Mouse (Mus musculus) MEL (cell line): Measurements from ENCODE around the gene Naa38. TPM values are rescaled to one million over a fixed set of nuclear protein-coding genes. Genes with fewer than 3 reads are reported as not detected.

Experiments used
- DNase-seq: peaks from one replicate; pipeline ENCODE4 v3.0.0; 2011; ENCODE audit warnings: low read depth, low spot score
- H3K27ac ChIP-seq: 2 replicates; pipeline ENCODE4 v1.5.1; 2012; ENCODE audit warnings: low read depth, mild to moderate bottlenecking, control low read depth, low read length, moderate library complexity; ENCODE audit not compliant: control insufficient read depth
- H3K27me3 ChIP-seq, 2 experiments: fragments of 150-350 bp in 1 of 2; sonication (generic) in 1 of 2; 2 replicates each; pipeline ENCODE4 v1.6.1; 2012; ENCODE audit warnings: low read length in 2 of 2, mild to moderate bottlenecking in 2 of 2, improper control_type of control experiment in 1 of 2, moderate library complexity in 1 of 2; ENCODE audit not compliant: insufficient read depth in 2 of 2, control insufficient read depth in 1 of 2
- H3K36me3 ChIP-seq, 2 experiments: 2 replicates each; pipeline ENCODE4 v1.6.1; 2012 to 2014; ENCODE audit warnings: low read length in 2 of 2, improper control_type of control experiment in 1 of 2, inconsistent platforms in 1 of 2, mild to moderate bottlenecking in 1 of 2; ENCODE audit not compliant: insufficient read depth in 2 of 2, control insufficient read depth in 1 of 2
- H3K4me1 ChIP-seq, 2 experiments: fragments of 150-350 bp in 1 of 2; sonication (generic) in 1 of 2; 2 replicates each; pipeline ENCODE4 v1.6.1; 2012; ENCODE audit warnings: low read length in 2 of 2, improper control_type of control experiment in 1 of 2, mild to moderate bottlenecking in 1 of 2; ENCODE audit not compliant: insufficient read depth in 2 of 2, control insufficient read depth in 1 of 2
- H3K4me3 ChIP-seq, 2 experiments: fragments of 150-350 bp in 1 of 2; sonication (generic) in 1 of 2; 2 replicates each; pipeline ENCODE4 v1.5.1; 2012; ENCODE audit warnings: low read depth in 2 of 2, low read length in 2 of 2, mild to moderate bottlenecking in 2 of 2, moderate library complexity in 2 of 2, control low read depth in 1 of 2, improper control_type of control experiment in 1 of 2; ENCODE audit not compliant: control insufficient read depth in 1 of 2, insufficient read depth in 1 of 2
- H3K79me2 ChIP-seq: 2 replicates; pipeline ENCODE4 v1.6.1; 2012; ENCODE audit warnings: mild to moderate bottlenecking, low read length, moderate library complexity; ENCODE audit not compliant: control insufficient read depth, poor library complexity, insufficient read depth
- H3K9ac ChIP-seq: 2 replicates; pipeline ENCODE4 v1.6.1; 2012; ENCODE audit warnings: low read depth, mild to moderate bottlenecking, control low read depth, low read length, moderate library complexity; ENCODE audit not compliant: control insufficient read depth, poor library complexity, severe bottlenecking
- H3K9me3 ChIP-seq: fragments of 150-350 bp; sonication (generic); replicated peaks from 2 replicates; pipeline ENCODE4 v1.6.1; 2012; ENCODE audit warnings: mild to moderate bottlenecking, low read length, improper control_type of control experiment, moderate library complexity; ENCODE audit not compliant: insufficient read depth
- CHD1 ChIP-seq: IDR thresholded peaks from 2 replicates; pipeline ENCODE4 v1.6.1; 2012; ENCODE audit warnings: low read depth, mild to moderate bottlenecking, inconsistent platforms, low read length, improper control_type of control experiment
- CHD2 ChIP-seq: IDR thresholded peaks from 2 replicates; pipeline ENCODE4 v1.6.1; 2011; ENCODE audit warnings: low read length, improper control_type of control experiment
- CTCF ChIP-seq, 3 experiments: IDR thresholded peaks in 2 of 3; conservative IDR thresholded peaks in 1 of 3; 2 replicates each; pipeline ENCODE4 v1.5.1; 2011 to 2012; ENCODE audit warnings: low read length in 3 of 3, low read depth in 2 of 3, mild to moderate bottlenecking in 2 of 3, improper control_type of control experiment in 1 of 3, inconsistent platforms in 1 of 3, mixed read lengths in 1 of 3, moderate library complexity in 1 of 3; ENCODE audit not compliant: control insufficient read depth in 1 of 3, insufficient read depth in 1 of 3, poor library complexity in 1 of 3, severe bottlenecking in 1 of 3
- EP300 ChIP-seq, 2 experiments: IDR thresholded peaks; 2 replicates each; pipeline ENCODE4 v1.6.1; 2011; ENCODE audit warnings: improper control_type of control experiment in 2 of 2, low read length in 2 of 2, low read depth in 1 of 2, mild to moderate bottlenecking in 1 of 2
- ETS1 ChIP-seq: IDR thresholded peaks from 2 replicates; pipeline ENCODE4 v1.6.1; 2012; ENCODE audit warnings: low read depth, mild to moderate bottlenecking, inconsistent platforms, low read length, improper control_type of control experiment, moderate library complexity
- GABPA ChIP-seq: IDR thresholded peaks from 2 replicates; pipeline ENCODE4 v1.6.1; 2012; ENCODE audit warnings: low read depth, mild to moderate bottlenecking, inconsistent platforms, low read length, improper control_type of control experiment, moderate library complexity
- KAT2A ChIP-seq: conservative IDR thresholded peaks from 2 replicates; pipeline ENCODE4 v1.6.1; 2012; ENCODE audit warnings: low read depth, low read length, improper control_type of control experiment, inconsistent platforms
- MAFK ChIP-seq: IDR thresholded peaks from 2 replicates; pipeline ENCODE4 v1.6.1; 2011; ENCODE audit warnings: low read depth, mild to moderate bottlenecking, low read length, improper control_type of control experiment, borderline replicate concordance
- MAZ ChIP-seq: IDR thresholded peaks from 2 replicates; pipeline ENCODE4 v1.6.1; 2012; ENCODE audit warnings: low read depth, mild to moderate bottlenecking, inconsistent platforms, low read length, improper control_type of control experiment
- MEF2A ChIP-seq: IDR thresholded peaks from 2 replicates; pipeline ENCODE4 v1.6.1; 2014; ENCODE audit warnings: low read depth, mild to moderate bottlenecking, inconsistent platforms, low read length, improper control_type of control experiment; ENCODE audit not compliant: poor library complexity, insufficient replicate concordance, severe bottlenecking; ENCODE audit errors: extremely low read depth
- MXI1 ChIP-seq: IDR thresholded peaks from 2 replicates; pipeline ENCODE4 v1.6.1; 2011; ENCODE audit warnings: mild to moderate bottlenecking, low read depth, low read length, improper control_type of control experiment
- MYB ChIP-seq: IDR thresholded peaks from 2 replicates; pipeline ENCODE4 v1.6.1; 2011; ENCODE audit warnings: mild to moderate bottlenecking, low read depth, low read length, improper control_type of control experiment
- MYC ChIP-seq: IDR thresholded peaks from 2 replicates; pipeline ENCODE4 v1.6.1; 2011; ENCODE audit warnings: low read depth, mild to moderate bottlenecking, low read length, improper control_type of control experiment, moderate library complexity
- NELFE ChIP-seq: IDR thresholded peaks from 2 replicates; pipeline ENCODE4 v1.6.1; 2011; ENCODE audit warnings: low read depth, low read length, improper control_type of control experiment
- NRF1 ChIP-seq: IDR thresholded peaks from 2 replicates; pipeline ENCODE4 v1.6.1; 2014; ENCODE audit warnings: low read depth, mild to moderate bottlenecking, inconsistent platforms, low read length, improper control_type of control experiment, moderate library complexity; ENCODE audit not compliant: poor library complexity, insufficient read depth, severe bottlenecking
- POLR2A ChIP-seq, 2 experiments: IDR thresholded peaks; 2 replicates each; pipeline ENCODE4 v1.6.1; 2011 to 2012; ENCODE audit warnings: low read length in 2 of 2, mild to moderate bottlenecking in 2 of 2, control low read depth in 1 of 2, improper control_type of control experiment in 1 of 2, low read depth in 1 of 2, moderate library complexity in 1 of 2; ENCODE audit not compliant: control insufficient read depth in 1 of 2, insufficient read depth in 1 of 2, poor library complexity in 1 of 2
- RAD21 ChIP-seq: IDR thresholded peaks from 2 replicates; pipeline ENCODE4 v1.6.1; 2011; ENCODE audit warnings: mild to moderate bottlenecking, low read depth, low read length, improper control_type of control experiment
- SIN3A ChIP-seq: IDR thresholded peaks from 2 replicates; pipeline ENCODE4 v1.6.1; 2012; ENCODE audit warnings: low read length, improper control_type of control experiment, inconsistent platforms
- SMC3 ChIP-seq: IDR thresholded peaks from 2 replicates; pipeline ENCODE4 v1.6.1; 2011; ENCODE audit warnings: low read depth, low read length, improper control_type of control experiment
- TBP ChIP-seq: IDR thresholded peaks from 2 replicates; pipeline ENCODE4 v1.8.0; 2011; ENCODE audit warnings: low read depth, low read length, improper control_type of control experiment
- TCF12 ChIP-seq: IDR thresholded peaks from 2 replicates; pipeline ENCODE4 v1.6.1; 2014; ENCODE audit warnings: low read depth, mild to moderate bottlenecking, inconsistent platforms, low read length, improper control_type of control experiment, moderate library complexity
- USF1 ChIP-seq: IDR thresholded peaks from 2 replicates; pipeline ENCODE4 v1.6.1; 2014; ENCODE audit warnings: low read depth, mild to moderate bottlenecking, inconsistent platforms, low read length, improper control_type of control experiment, moderate library complexity
- ZKSCAN1 ChIP-seq: IDR thresholded peaks from 2 replicates; pipeline ENCODE4 v1.6.1; 2012; ENCODE audit warnings: low read depth, mild to moderate bottlenecking, inconsistent platforms, low read length, improper control_type of control experiment, moderate library complexity
- polyA plus RNA-seq, 2 experiments: library from polyadenylated mRNA; stranded (reverse) in 1 of 2; unstranded in 1 of 2; fragments of >175 nt in 1 of 2; fragments of >200 nt in 1 of 2; gene quantifications; 2 replicates each; pipeline versions ENCODE4 v1.2.1 to v1.2.4; 2012; ENCODE audit warnings: low replicate concordance in 2 of 2, low read depth in 1 of 2; ENCODE audit not compliant: insufficient read length in 2 of 2, insufficient read depth in 1 of 2, missing spikeins in 1 of 2
- total RNA-seq: library from RNA; depleted of rRNA; stranded (reverse); fragments of 300-350 nt; gene quantifications from 2 replicates; pipeline ENCODE4 v1.2.3, GENCODE M21; 2012

Gene Naa38
- total and polyA plus RNA-seq, 3 experiments, result 173 to 190 TPM; not detected in 1

GRCm38 (mm10) chr11:69413221-69414181 is 18.2 kb downstream of the Naa38 start, which contains the start of gene Kdm6b (continued):
- TF ChIP-seq MEF2A (no peak), CHD2 (no peak), USF1 (no peak; the same call in 1 of the 2 replicates), TBP (no peak), ETS1 (no peak; the same call in 1 of the 2 replicates), SIN3A (peak; percentile 82), ZKSCAN1 (no peak), CTCF (IDR thresholded peaks at IDR 0.05 in 2 of 3, conservative IDR thresholded peaks at IDR 0.05 in 1 of 3; ENCODE audit: control insufficient read depth in 1 of 3, insufficient read depth in 1 of 3, low read depth in 2 of 3, low read length in 3 of 3, poor library complexity in 1 of 3, severe bottlenecking in 1 of 3) (no peak), MYC (peak; percentile 87), MYB (no peak), EP300 (IDR thresholded peaks at IDR 0.05; ENCODE audit: low read depth in 1 of 2, low read length in 2 of 2) (peak in 1 of 2 experiments; percentile 47; a peak in 1 of 4 replicates), CHD1 (peak; percentile 99)

GRCm38 (mm10) chr11:69414421-69415326 is 19.4 kb downstream of the Naa38 start:
- peak; percentile 64 for DNase-seq
- Histone ChIP-seq H3K27ac (peak overlapping the region; percentile 91), H3K79me2 (peaks cover 47% of the 10 kb centered on the region), H3K27me3 (no peaks in the 10 kb centered on the region), H3K4me3 (peak overlapping the region; percentile 75 to 90), H3K9ac (peak overlapping the region; percentile 85), H3K9me3 (no peaks in the 10 kb centered on the region), H3K36me3 (peaks cover 0 to 26% of the 10 kb centered on the region in 2 experiments; a peak in 2 of 4 replicates), H3K4me1 (peaks cover 17 to 46% of the 10 kb centered on the region in 2 experiments)
- no peak for TF ChIP-seq NRF1
- TF ChIP-seq RAD21, result no peak
- no peak for TF ChIP-seq TBP
- TF ChIP-seq EP300 (IDR thresholded peaks at IDR 0.05; ENCODE audit: low read depth in 1 of 2, low read length in 2 of 2), result peak in 1 of 2 experiments; percentile 59; a peak in 1 of 4 replicates
- no peak for TF ChIP-seq MEF2A
- no peak for TF ChIP-seq NELFE
- TF ChIP-seq ETS1, result peak; percentile 48; the same call in 1 of the 2 replicates
- no peak for TF ChIP-seq TCF12
- peak; percentile 45; the same call in 1 of the 2 replicates for TF ChIP-seq KAT2A
- TF ChIP-seq CHD2, result no peak
- peak; percentile 54; the same call in 1 of the 2 replicates for TF ChIP-seq MAZ
- TF ChIP-seq MXI1, result no peak
- no peak for TF ChIP-seq MAFK
- no peak for TF ChIP-seq GABPA
- peak in 1 of 2 experiments; percentile 37; a peak in 1 of 4 replicates for TF ChIP-seq POLR2A (IDR thresholded peaks at IDR 0.05; ENCODE audit: control insufficient read depth in 1 of 2, insufficient read depth in 1 of 2, low read depth in 1 of 2, low read length in 2 of 2, poor library complexity in 1 of 2)
- TF ChIP-seq SMC3, result no peak
